Mouse (Mus musculus): ENCODE results near the gene Tfap2a.

Tfap2a gene

DNA sequence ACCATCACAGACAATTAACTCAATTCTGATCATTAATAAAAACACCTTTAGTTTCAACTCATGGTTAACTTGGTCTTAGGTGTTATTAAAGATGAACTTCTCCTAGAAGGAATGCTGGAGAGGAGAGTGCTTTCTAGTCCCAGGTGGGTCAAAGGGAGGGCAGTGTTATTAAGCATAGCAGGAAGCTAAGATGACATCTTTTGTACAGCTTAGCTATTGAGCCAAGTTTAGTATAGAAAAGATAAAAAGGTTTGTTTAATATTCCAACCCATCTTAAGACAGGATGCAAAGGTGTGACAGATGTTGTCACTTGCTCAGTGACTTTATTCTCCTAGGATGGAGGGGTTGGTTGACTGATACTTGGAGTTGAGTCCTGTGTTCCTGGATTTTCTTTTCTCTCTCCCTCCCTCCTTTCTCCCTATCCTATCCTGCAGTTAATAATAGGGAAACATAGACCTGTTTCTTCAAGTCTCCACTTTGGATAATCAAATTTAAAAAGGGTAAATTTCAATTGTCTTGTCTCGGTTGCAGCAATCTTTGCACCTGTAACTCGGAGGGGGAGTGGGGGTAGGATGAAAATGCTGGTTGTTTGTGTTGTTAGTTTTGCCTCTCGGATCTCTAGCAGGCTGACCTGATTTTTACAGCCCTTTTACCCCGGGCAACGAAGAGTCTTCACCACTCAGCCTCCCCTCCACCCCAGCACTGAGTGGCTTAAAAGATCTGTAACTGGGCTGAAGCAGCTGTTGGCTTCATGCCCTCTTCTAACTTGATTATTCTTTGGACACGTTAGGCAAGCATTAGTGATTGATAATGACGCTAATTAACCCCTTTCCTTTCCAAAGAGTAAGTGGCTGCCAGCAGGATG is 26.3 kb downstream of the Tfap2a start:
- DNase-seq = no peak

GRCm38 (mm10) chr13:40710062-40710342 is 28.2 kb downstream of the Tfap2a start:
- DNase-seq = no peak

DNA sequence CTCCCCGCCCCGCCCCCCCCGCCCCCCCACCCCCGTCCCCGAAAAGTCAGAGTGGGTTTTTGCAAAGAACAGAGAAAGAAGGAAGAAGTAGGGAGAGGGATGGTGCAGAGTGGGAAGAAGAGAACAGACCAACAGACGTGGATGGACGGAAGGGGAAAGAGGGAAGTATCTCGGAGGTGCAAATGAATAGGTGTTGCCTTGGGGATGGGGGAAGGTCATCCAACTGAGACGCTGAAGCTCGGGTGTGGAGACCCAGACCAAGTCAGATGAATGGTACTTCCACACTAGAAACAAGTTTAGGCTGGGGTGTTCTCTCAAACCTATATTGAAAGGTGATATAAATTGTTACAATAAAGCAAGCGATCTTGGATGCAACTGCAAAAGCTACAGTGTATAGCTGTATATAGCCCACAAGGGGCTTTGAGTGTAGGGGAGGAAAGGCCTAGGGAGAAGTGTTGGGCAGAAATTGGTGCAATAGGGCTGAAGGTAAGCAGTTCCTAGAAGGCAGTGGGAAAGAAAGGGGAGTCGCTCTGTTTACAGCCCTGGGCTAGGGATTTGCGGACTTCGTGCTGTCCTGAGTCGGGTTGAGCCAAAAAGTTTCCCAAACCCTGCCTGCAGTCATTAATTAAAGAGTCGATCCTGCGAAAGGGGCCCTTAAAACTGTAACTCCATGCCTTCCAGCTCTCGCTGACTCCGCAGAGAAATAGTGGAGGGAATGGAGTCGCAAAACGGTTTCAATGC is 28.7 kb downstream of the Tfap2a start:
- DNase-seq = no peak

DNA sequence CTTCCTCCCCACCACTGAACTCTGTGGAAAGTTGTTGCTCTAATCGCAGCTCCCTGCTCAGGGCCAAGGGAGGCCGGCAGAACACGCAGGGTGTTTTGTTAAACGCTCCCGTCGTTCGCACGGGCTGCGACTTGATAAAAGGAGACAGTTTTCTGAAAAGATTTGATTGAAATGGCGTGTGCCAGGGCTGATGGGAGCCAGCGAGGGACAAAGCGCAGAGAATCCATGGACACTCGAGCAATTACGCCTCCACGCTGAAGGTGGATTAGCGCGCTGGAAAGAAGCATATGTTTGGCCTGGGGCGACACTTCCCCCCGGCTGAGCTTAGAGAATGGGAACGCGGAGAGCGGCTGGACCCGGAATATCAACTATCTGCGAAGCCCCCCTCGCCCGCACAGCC is 29.3 kb downstream of the Tfap2a start:
- DNase-seq = no peak

DNA sequence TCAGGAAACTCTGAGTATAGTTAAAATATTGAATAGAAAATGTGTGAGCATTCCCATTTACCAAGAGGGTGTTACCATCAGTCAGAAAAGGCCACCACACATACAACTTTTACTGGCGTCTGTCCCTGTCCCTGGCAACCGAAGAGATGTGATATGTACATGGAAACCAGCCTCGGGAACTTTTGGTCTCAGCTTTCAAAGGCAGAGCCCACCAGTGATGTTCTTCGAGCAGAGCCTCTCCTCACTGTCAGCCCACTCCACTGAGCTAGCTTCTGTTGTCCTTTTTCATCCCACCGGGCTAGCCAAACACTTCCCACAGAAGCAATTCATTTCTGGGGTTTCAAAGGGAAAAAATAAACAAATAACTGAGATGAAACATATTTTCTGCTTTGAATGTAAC is 29.9 kb downstream of the Tfap2a start:
- DNase-seq = no peak

DNA sequence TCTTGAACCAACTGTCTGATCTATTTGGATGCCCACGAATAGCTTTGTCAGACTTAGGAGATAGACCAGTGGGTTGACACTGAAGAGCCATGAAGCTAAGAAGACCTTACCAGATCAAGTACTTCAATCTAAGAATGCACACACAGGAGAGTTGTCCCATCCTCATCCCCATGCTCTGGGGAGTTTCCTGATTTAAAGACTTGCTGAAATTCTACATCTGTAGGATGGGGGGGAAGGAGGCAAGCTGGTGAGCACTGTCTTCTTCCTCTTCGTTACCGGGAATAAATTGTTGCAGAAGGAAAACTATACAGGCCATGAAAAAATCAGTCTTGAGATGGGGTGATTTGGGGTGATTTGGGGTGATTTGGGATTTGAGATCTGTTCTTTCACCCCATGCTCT is 30.5 kb downstream of the Tfap2a start:
- DNase-seq = no peak

GRCm38 (mm10) chr13:40706612-40707011 is 31.6 kb downstream of the Tfap2a start:
- DNase-seq = no peak

- no peak for DNase-seq
Measured at GRCm38 (mm10) chr13:40705821-40706425, 32.3 kb downstream of the Tfap2a start.

- no peak for DNase-seq
Measured at GRCm38 (mm10) chr13:40704864-40705455, 33.2 kb downstream of the Tfap2a start.

DNA sequence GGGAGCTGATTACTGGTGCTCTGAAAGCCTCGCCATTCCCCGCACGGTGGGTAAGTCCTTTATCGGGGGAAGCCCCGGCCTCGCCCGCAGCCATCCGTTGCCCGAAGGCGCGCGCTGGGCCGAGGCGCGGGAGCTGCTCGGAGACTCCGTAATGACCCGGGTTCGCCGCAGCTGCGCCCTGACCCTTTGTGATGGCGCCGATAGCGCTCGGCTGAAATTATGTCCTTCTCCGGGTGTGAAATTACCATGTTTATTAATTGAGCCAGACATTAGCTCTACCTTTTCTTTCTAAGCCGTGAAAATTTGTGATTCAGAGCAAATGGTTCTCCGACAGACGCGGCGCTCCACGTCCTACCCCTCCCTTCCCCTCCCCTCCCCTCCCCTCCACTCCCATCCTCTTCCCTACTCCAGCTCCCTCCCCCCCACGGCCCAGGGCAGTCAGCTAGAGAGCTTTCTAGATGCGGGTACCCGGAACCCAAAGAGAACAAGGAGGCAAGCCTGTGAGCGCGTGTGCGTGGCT is 34.1 kb downstream of the Tfap2a start:
- no peak for DNase-seq

- DNase-seq = no peak
Measured at GRCm38 (mm10) chr13:40703123-40703797, 34.9 kb downstream of the Tfap2a start.

DNA sequence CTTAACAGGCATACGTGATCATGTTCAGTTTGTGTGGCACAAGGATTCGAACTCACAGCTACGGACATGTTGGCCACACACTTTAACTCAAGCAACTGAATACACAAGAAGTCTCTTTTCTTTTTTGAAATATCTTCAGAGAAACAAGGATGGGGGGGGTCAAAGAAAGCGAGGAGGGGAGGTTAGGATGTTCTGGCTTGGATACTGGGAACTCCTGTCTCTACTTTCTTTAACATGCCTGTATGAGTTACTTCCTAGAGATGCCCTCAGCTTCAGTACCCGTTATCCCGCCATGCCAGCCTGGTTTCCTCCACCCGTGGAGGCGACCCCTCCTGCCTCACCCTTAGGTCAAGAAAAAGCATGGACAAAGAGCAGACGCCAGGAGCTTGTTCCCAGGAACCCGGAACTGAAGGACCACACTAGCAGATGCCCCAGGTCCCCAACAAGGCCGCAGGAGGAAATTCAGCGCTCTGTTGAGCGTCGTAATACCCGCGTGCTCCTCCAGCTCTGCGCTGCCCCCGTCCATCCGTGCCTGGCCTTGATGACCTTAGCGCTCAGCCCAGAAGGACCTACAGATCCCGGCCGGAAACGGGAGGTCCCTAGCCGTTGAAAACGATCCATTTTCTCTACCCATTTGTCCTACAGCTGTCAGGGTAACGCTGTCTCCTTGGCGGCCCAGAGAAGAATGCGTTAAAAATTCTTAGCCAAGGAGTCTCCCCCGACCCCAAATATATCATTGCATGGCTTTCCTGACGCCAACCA is 35.6 kb downstream of the Tfap2a start:
- DNase-seq = no peak

DNA sequence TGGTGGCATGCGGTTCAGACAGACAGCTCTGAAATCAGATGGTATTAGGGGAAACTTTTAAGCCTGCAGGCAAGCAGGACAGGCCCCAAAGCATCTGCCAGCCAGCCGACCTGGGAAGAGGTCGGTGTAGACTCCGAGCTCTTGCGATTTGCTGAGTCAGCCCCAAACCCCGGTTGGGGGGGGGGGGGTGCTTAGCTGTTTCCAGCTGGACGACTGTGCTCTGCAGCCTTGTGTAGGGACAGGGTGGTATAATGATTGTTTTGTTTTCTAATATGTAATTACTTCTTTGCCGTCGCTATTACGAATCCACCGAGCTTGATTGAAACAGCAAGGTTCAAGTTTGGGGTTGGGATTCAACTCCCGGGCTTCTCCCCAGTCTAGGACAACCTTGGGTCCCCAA is 36.5 kb downstream of the Tfap2a start:
- no peak for DNase-seq

GRCm38 (mm10) chr13:40685790-40686189 is 52.4 kb downstream of the Tfap2a start:
- DNase-seq = no peak

GRCm38 (mm10) chr13:40676730-40677129 is 61.4 kb downstream of the Tfap2a start:
- no peak for DNase-seq
